In the genomic region with DNA sequence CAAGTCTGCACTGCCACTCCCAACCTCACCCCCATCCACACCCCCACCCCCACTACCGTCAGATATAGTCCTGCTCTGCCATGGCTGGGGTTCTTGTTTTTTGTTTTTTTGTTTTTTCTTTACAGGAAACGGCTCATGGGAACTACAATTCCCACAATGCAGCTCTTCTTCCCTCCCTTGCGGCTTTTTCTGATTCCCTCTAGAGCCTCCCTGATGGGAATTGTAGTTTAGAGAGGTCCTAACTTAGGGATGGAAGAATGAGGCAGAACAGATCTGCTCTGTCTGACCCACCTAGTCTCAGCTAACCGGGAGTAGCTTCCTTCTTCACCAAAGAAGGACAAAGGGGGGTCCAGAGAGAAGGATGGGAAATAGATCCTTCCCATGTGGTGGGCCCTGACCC, we compare ENCODE assay signal across 8 mouse cellular contexts.
A peak's percentile ranks its signal among the peaks of the same experiment; 100 is the strongest.
DNase-seq lines count a peak whose midpoint lies in the region; ATAC-seq lines count a peak whose summit lies in the region.

No protein-coding gene starts in this region.

- H3K27ac ChIP-seq in midbrain, embryonic 13.5 days, result no peak overlapping the region
- no peak overlapping the region for H3K27ac ChIP-seq in midbrain, embryonic 10.5 days (replicated peaks)
- H3K27ac ChIP-seq in midbrain, embryonic 15.5 days, result no peak overlapping the region

- H3K9me3 ChIP-seq in midbrain, embryonic 13.5 days, result no peaks in the 10 kb centered on the region
- H3K9me3 ChIP-seq in midbrain, embryonic 10.5 days (replicated peaks), result no peaks in the 10 kb centered on the region
- H3K9me3 ChIP-seq in midbrain, embryonic 15.5 days, result no peaks in the 10 kb centered on the region

- WGBS in midbrain, embryonic 13.5 days, result 22% methylated on average over 4 of the region's 4 CpGs
- 25% methylated on average over 4 of the region's 4 CpGs for WGBS in midbrain, embryonic 10.5 days
- 20% methylated on average over 4 of the region's 4 CpGs for WGBS in midbrain, embryonic 15.5 days

- peaks cover 49% of the 10 kb centered on the region for H3K4me1 ChIP-seq in midbrain, embryonic 13.5 days (replicated peaks)
- H3K4me1 ChIP-seq in midbrain, embryonic 10.5 days, result peaks cover 30% of the 10 kb centered on the region
- peaks cover 35% of the 10 kb centered on the region for H3K4me1 ChIP-seq in midbrain, embryonic 15.5 days

- no peaks in the 10 kb centered on the region for H3K36me3 ChIP-seq in midbrain, embryonic 13.5 days
- H3K36me3 ChIP-seq in midbrain, embryonic 10.5 days, result no peaks in the 10 kb centered on the region
- H3K36me3 ChIP-seq in midbrain, embryonic 15.5 days (replicated peaks), result no peaks in the 10 kb centered on the region

- H3K4me2 ChIP-seq in midbrain, embryonic 13.5 days (replicated peaks), result no peak overlapping the region
- H3K4me2 ChIP-seq in midbrain, embryonic 15.5 days, result peak overlapping the region; percentile 19; the same call in 1 of the 2 replicates

- H3K27me3 ChIP-seq in midbrain, embryonic 13.5 days, result no peaks in the 10 kb centered on the region
- H3K27me3 ChIP-seq in midbrain, embryonic 10.5 days (ENCODE audit: low read depth, poor library complexity, severe bottlenecking), result no peaks in the 10 kb centered on the region; the same call in 1 of the 2 replicates
- H3K27me3 ChIP-seq in midbrain, embryonic 15.5 days (replicated peaks), result no peaks in the 10 kb centered on the region

- DNase-seq in gastrocnemius, adult 18-20 months (ENCODE audit: low spot score), result peak; percentile 19
- no peak for DNase-seq in gastrocnemius, postnatal 36 days
- DNase-seq in midbrain, embryonic 10.5 days (ENCODE audit: low spot score), result no peak
- DNase-seq in heart, postnatal 10 days, result peak; percentile 18 to 46
- no peak for DNase-seq in ovary, postnatal 10 days (ENCODE audit: low spot score)
- DNase-seq in gastrocnemius, postnatal 14 days, result no peak

- H3K4me3 ChIP-seq in midbrain, embryonic 13.5 days (replicated peaks), result no peak overlapping the region
- H3K4me3 ChIP-seq in midbrain, embryonic 10.5 days, result no peak overlapping the region
- H3K4me3 ChIP-seq in midbrain, embryonic 15.5 days, result no peak overlapping the region

- intact Hi-C loops in gastrocnemius, postnatal 36 days (cut with DNase I), result no loop called here
- intact Hi-C loops in heart, postnatal 10 days (cut with DNase I), result no loop called here
- intact Hi-C loops in gastrocnemius, postnatal 14 days (cut with DNase I; ENCODE audit: low total_unique reads), result no loop called here

- H3K9ac ChIP-seq in midbrain, embryonic 13.5 days (replicated peaks), result no peak overlapping the region
- H3K9ac ChIP-seq in midbrain, embryonic 15.5 days, result no peak overlapping the region

- ATAC-seq in midbrain, embryonic 13.5 days, result peak; percentile 46; the same call in 1 of the 2 replicates
- ATAC-seq in midbrain, embryonic 15.5 days (replicated peaks), result no peak; the same call in 1 of the 2 replicates

Comparison
In these comparisons a context has a peak if more than half of its experiments do, and no peak if none do; other contexts are left out.
1. DNase-seq: peak in gastrocnemius, adult 18-20 months (single experiment) and heart, postnatal 10 days (2 of 2); none in gastrocnemius, postnatal 36 days (0 of 2), midbrain, embryonic 10.5 days (single experiment), ovary, postnatal 10 days (single experiment) and gastrocnemius, postnatal 14 days (single experiment).